34 mouse cellular contexts compared by ENCODE assay signal in genomic region chr12:84728421-84728820, GRCm38 (mm10). TPM values are rescaled to one million over a fixed set of nuclear protein-coding genes. Genes with fewer than 3 reads are reported as not detected.
"Had no signal": no experiment of that assay in that cellular context is flagged by ENCODE, and none has a peak within 500 bp of the region (broad histone marks: within the 10 kb centered on the region; RNA-seq: fewer than 3 reads in every experiment).

No protein-coding gene starts in this region.

- ATAC-seq: hindbrain, postnatal 0 days; intestine, embryonic 16.5 days; liver, embryonic 12.5 days had no signal

- H3K9ac ChIP-seq: heart, embryonic 13.5 days; heart, embryonic 15.5 days; hindbrain, embryonic 13.5 days; hindbrain, embryonic 15.5 days; kidney, embryonic 15.5 days; limb, embryonic 13.5 days; limb, embryonic 15.5 days; liver, embryonic 12.5 days; liver, embryonic 14.5 days had no signal

- H3K36me3 ChIP-seq: heart, embryonic 10.5 days; heart, embryonic 13.5 days; heart, embryonic 15.5 days; hindbrain, embryonic 13.5 days; hindbrain, embryonic 15.5 days; kidney, embryonic 15.5 days; limb, embryonic 13.5 days; limb, embryonic 15.5 days; liver, embryonic 12.5 days had no signal

- H3K27ac ChIP-seq: gastrocnemius, adult 2 months; heart, embryonic 10.5 days; heart, embryonic 13.5 days; heart, embryonic 15.5 days; hindbrain, embryonic 13.5 days; hindbrain, embryonic 15.5 days; hindbrain, postnatal 0 days; kidney, embryonic 15.5 days; kidney, postnatal 0 days; limb, embryonic 13.5 days; limb, embryonic 15.5 days; liver, embryonic 12.5 days; liver, embryonic 14.5 days had no signal

- H3K9me3 ChIP-seq: heart, embryonic 10.5 days; heart, embryonic 13.5 days; heart, embryonic 15.5 days; hindbrain, embryonic 13.5 days; hindbrain, embryonic 15.5 days; kidney, embryonic 15.5 days; limb, embryonic 13.5 days; limb, embryonic 15.5 days; liver, embryonic 12.5 days had no signal

- H3K4me1 ChIP-seq: hindbrain, embryonic 15.5 days; limb, embryonic 13.5 days; limb, embryonic 15.5 days; liver, embryonic 12.5 days had no signal

- DNase-seq: gastrocnemius, adult 2 months; gastrocnemius, postnatal 10 days; gastrocnemius, postnatal 25 days; heart, adult 18-20 months; heart, postnatal 14 days; heart, postnatal 36 days; kidney, adult 11 months; kidney, adult 2 months; kidney, adult 9 months; kidney, postnatal 14 days; kidney, postnatal 36 days; layer of hippocampus, adult 9-11 months; layer of hippocampus, postnatal 36 days; left cerebral cortex, postnatal 4 days had no signal

- H3K4me3 ChIP-seq: gastrocnemius, adult 2 months; heart, embryonic 10.5 days; heart, embryonic 13.5 days; heart, embryonic 15.5 days; hindbrain, embryonic 13.5 days; hindbrain, embryonic 15.5 days; kidney, embryonic 15.5 days; limb, embryonic 13.5 days; limb, embryonic 15.5 days; liver, embryonic 12.5 days had no signal

RNA-seq across cellular contexts. Expression of gene Syndig1l, which starts 29.8 kb away (rescaled TPM):
- total RNA-seq: gastrocnemius, adult 2 months; gastrocnemius, postnatal 10 days; gastrocnemius, postnatal 25 days; gastrocnemius, postnatal 4 days; granulocyte monocyte progenitor cell, adult 5-6 weeks; heart, adult 8-10 months; heart, postnatal 14 days; heart, postnatal 36 days; hematopoietic stem cell, adult 5-6 weeks; liver, adult 2 months had no signal
- polyA plus RNA-seq: heart, embryonic 13.5 days; heart, embryonic 15.5 days; heart, postnatal 0 days; kidney, adult 2 months; kidney, postnatal 0 days; limb, embryonic 11.5 days; limb, embryonic 13.5 days; limb, embryonic 15.5 days; liver, adult 2 months; liver, embryonic 12.5 days had no signal
